Mouse (Mus musculus) spleen, adult 2 months (tissue): ENCODE measurements around the gene BC005537. TPM values are rescaled to one million over a fixed set of nuclear protein-coding genes. Genes with fewer than 3 reads are reported as not detected.

Source experiments
- DNase-seq, 2 experiments: peaks; one replicate each; pipeline versions ENCODE4 v3.0.0 to v3.0.0-alpha.2; 2012 to 2021; ENCODE audit warnings: low spot score in 2 of 2, low read depth in 1 of 2
- H3K27ac ChIP-seq: fragments of 200-500 bp; 2 replicates; pipeline ENCODE4 v1.5.1; 2012; ENCODE audit warnings: low read length, inconsistent platforms; ENCODE audit not compliant: insufficient read depth
- H3K27me3 ChIP-seq: fragments of 200-500 bp; 2 replicates; pipeline ENCODE4 v1.6.1; 2012; ENCODE audit warnings: mild to moderate bottlenecking, moderate library complexity, low read length, inconsistent platforms; ENCODE audit not compliant: control insufficient read depth, insufficient read depth
- H3K36me3 ChIP-seq: fragments of 200-500 bp; 2 replicates; pipeline ENCODE4 v1.6.1; 2012; ENCODE audit warnings: mild to moderate bottlenecking, low read length, inconsistent platforms; ENCODE audit not compliant: control insufficient read depth, insufficient read depth
- H3K4me1 ChIP-seq: fragments of 200-500 bp; 2 replicates; pipeline ENCODE4 v1.6.1; 2011; ENCODE audit warnings: inconsistent platforms; ENCODE audit not compliant: control insufficient read depth, insufficient read depth, insufficient read length
- H3K4me3 ChIP-seq: fragments of 200-500 bp; 2 replicates; pipeline ENCODE4 v1.5.1; 2011; ENCODE audit warnings: mild to moderate bottlenecking, inconsistent platforms; ENCODE audit not compliant: insufficient read depth, insufficient read length; ENCODE audit errors: extremely low read depth
- CTCF ChIP-seq: fragments of 200-500 bp; IDR thresholded peaks from 2 replicates; pipeline ENCODE4 v1.5.1; 2011; ENCODE audit warnings: mild to moderate bottlenecking, inconsistent platforms; ENCODE audit not compliant: insufficient read depth, insufficient read length, insufficient replicate concordance; ENCODE audit errors: extremely low read depth
- POLR2A ChIP-seq: fragments of 200-500 bp; IDR thresholded peaks from 2 replicates; pipeline ENCODE4 v1.6.1; 2011; ENCODE audit warnings: low read depth, low read length, inconsistent platforms
- WGBS: fragments of 180-500 bp; shearing (Covaris S2); methylation state at CpG from one replicate; pipeline ENCODE4 v1.1.7; 2018; 5-methylcytosine and 5-hydroxymethylcytosine counted together
- polyA plus RNA-seq: library from polyadenylated mRNA; depleted of rRNA; stranded (reverse); fragments of >200 nt; gene quantifications from 2 replicates; pipeline ENCODE4 v1.2.3, GENCODE M21; 2012; rRNA removed

The BC005537 gene
- polyA plus RNA-seq: 21.0 and 22.6 TPM in 2 replicates

DNA sequence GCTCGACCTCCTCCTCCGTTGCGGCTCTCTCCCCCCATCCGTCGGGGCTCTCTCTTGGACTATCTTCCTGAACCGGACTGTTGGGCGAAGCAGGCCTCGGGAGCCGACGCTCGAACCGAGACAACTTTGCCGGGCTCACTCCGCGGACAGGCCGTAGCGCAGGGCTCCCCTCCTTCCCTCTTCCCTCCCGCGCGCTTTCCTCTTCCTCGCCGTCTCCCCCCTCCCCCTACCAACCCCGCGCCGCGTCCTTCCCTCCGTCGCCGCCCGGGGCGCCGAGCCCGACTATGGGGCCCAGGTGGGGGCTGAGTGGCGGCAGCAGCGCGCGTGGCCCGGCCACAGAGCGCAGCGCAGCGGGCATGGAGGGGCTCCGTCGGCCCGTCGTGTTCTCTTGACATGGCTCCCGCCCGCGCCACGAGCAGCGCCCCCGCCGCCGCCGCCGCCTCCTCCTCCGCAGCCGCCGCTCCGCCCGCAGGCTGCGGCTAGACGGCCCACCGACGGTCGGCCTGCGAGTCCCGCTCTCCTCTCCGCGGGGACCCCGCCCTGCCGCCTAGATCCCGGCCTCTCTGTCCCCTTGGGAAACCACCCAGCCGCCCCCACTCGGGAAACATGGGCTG is at the start of gene BC005537:
Gene BC005537, plus strand, starts transcription at position 350 of the 614 bp plus-strand sequence.
- peak within 1 kb of the TSS; percentile 82 for H3K4me3 ChIP-seq
- DNase-seq: peak in 1 of 2 experiments; percentile 33
- under 1% methylated on average over 66 of the region's 74 CpGs for WGBS
- H3K4me1 ChIP-seq: no peaks in the 10 kb centered on the region; the same call in 1 of the 2 replicates
- peaks cover 6% of the 10 kb centered on the region for H3K36me3 ChIP-seq
- TF ChIP-seq POLR2A (no peak), CTCF (no peak)
- peak within 1 kb of the TSS; percentile 98 for H3K27ac ChIP-seq
- H3K27me3 ChIP-seq: no peaks in the 10 kb centered on the region

DNA sequence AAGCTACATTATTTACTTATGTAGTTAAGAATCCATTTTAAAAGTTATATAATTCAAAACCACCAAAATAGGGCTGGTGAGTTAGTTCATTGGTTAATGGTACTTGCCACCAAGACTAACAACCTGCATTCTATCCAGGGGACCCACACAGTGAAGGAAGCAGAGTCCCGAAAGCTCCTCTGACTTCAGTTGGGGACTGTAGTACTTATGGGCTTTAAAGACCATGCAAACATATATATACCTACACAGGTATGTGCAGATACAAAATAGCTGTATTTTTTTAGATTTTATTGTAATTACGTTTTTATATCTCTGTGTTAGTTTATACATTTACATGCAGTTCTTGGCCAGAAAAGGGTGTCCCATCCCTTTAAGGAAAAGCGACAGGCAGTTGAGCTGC is 44.7 kb upstream of the BC005537 start:
- DNase-seq: no peak
- WGBS: 95% methylated on average over 3 of the region's 3 CpGs
- Histone ChIP-seq H3K4me3 (no peak overlapping the region), H3K27ac (no peak overlapping the region), H3K4me1 (peaks cover 2% of the 10 kb centered on the region; the same call in 1 of the 2 replicates), H3K27me3 (no peaks in the 10 kb centered on the region), H3K36me3 (peaks cover 7% of the 10 kb centered on the region)
- TF ChIP-seq POLR2A: no peak
- TF ChIP-seq CTCF: no peak

DNA sequence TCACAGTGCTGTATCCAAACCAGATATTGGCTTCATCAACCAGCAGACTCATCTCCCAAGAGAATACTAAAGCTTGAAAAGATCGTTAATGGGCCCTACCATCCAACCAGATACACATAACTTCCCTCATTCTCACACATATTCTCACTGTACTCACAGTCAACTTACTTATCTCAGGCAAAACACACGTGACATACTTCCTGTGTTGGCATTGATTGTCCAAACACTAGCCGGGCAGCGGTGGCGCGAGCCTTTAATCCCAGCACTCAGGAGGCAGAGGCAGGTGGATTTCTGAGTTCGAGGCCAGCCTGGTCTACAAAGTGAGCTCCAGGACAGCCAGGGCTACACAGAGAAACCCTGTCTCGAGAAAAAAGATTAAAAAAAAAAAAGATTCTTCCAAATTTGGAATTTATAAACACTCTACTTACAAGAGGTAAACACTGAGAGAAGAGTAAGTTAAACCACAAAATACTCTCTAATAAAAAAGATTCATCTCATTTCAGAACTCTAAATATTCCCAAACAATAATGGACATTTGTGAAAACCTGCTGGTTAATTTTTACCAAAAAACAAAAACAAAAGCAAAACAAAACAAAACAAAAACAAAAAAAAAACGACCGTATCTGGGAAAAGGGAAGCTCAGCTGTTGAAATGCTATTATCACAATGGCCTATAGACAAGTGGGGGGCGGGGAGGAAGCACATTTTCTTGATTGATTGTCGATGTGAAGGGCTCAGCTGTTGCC is 43.5 kb upstream of the BC005537 start:
- no peak for TF ChIP-seq POLR2A
- no peak for TF ChIP-seq CTCF
- WGBS: 78% methylated on average over 12 of the region's 12 CpGs
- no peaks in the 10 kb centered on the region for H3K27me3 ChIP-seq
- peaks cover 2% of the 10 kb centered on the region; the same call in 1 of the 2 replicates for H3K4me1 ChIP-seq
- no peak overlapping the region for H3K27ac ChIP-seq
- DNase-seq: no peak
- peaks cover 7% of the 10 kb centered on the region for H3K36me3 ChIP-seq
- H3K4me3 ChIP-seq: no peak overlapping the region

DNA sequence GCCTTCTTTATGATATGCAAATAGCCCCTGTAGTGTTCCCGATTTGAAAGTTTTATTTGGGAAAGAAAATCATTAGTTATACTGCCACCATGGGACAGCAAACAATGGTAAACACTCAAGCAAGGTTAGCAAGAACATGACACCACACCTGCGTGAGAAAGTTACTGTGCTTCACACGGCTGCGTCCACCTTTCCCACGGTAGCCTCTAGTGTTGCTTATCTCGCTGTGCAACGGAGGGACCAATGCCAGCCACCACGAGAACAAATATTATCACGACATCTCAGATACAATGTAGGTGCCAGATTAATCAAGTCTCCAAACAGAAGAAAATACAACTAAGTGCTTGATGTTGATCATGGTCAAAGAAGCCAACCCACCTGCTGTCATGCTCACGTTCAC is 42.0 kb upstream of the BC005537 start:
- no peak for DNase-seq
- peaks cover 2% of the 10 kb centered on the region for H3K36me3 ChIP-seq
- no peak overlapping the region for H3K4me3 ChIP-seq
- H3K4me1 ChIP-seq: peaks cover 2% of the 10 kb centered on the region; the same call in 1 of the 2 replicates
- TF ChIP-seq POLR2A (no peak), CTCF (no peak)
- no peaks in the 10 kb centered on the region for H3K27me3 ChIP-seq
- WGBS: 84% methylated on average over 10 of the region's 10 CpGs
- no peak overlapping the region for H3K27ac ChIP-seq

DNA sequence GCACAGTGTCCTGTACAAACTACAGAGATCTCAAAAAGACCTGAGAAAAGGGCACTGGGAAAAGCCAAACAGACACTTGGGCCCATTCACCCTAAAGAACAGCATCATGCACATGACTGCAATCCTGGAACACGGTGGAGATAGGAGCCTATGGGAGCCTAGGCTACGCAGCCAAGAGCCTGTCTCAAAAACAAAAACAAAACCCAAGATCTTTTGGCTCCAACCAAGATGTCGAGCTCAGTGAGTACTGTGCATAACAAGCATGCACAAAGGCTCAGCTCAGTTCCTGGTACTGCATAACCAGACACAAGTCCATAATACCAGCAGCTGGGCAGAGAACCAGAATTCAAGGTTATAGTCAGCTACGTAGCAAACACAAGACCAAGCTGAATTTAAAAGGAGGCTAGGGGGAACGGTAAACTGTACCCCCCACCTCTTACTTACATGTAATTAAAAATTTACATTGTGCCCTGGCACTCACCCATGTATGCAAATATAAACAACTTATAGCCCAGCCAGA is 41.0 kb upstream of the BC005537 start:
- Histone ChIP-seq H3K4me1 (peaks cover 2% of the 10 kb centered on the region; the same call in 1 of the 2 replicates), H3K27ac (no peak overlapping the region), H3K36me3 (peaks cover 2% of the 10 kb centered on the region; the same call in 1 of the 2 replicates), H3K27me3 (no peaks in the 10 kb centered on the region), H3K4me3 (no peak overlapping the region)
- no peak for DNase-seq
- WGBS: 66% methylated on average over 5 of the region's 5 CpGs
- TF ChIP-seq POLR2A: no peak
- no peak for TF ChIP-seq CTCF

DNA sequence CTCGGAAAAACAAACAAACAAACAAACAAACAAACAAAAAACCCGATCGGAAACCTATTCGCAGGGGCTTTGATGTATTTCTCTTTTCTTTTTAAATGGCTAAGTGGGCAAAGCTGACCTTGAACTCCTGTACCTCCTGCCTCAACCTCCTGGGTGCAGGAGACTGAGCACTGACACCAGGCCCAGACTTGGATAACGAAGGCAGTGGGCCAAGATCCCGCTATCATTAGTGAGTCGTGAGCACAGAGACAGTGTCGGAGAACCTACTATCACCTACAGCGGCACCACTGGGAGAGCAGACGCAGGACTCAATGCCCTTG is 40.4 kb upstream of the BC005537 start:
- Histone ChIP-seq H3K4me3 (peak overlapping the region; percentile 95), H3K36me3 (0 out of 2 replicates have a peak, but pooled peaks cover 1% of the 10 kb centered on the region), H3K27ac (peak overlapping the region; percentile 37; the same call in 1 of the 2 replicates), H3K27me3 (no peaks in the 10 kb centered on the region), H3K4me1 (peaks cover 2% of the 10 kb centered on the region; the same call in 1 of the 2 replicates)
- WGBS: 1% methylated on average over 10 of the region's 10 CpGs
- TF ChIP-seq CTCF (no peak), POLR2A (no peak)
- DNase-seq: no peak
